Mouse (Mus musculus) heart, embryonic 16.5 days (tissue): ENCODE measurements at regions not wholly inside any gene's neighbourhood (a gene's known extent, or its start where the extent isn't known, plus 50 kb on each side); places are given as distances from the start of the nearest gene placed in this dataset.

ENCODE experiments used
- ATAC-seq: fragments of 200-750 bp; cut with Nextera tagmentation; replicated peaks from 2 replicates; pipeline ENCODE4 v1.8.0; 2017; ENCODE audit warnings: moderate number of reproducible peaks; ENCODE audit not compliant: insufficient read depth, low FRiP score; ENCODE audit errors: extremely low read depth
- H3K27ac ChIP-seq: fragments of 300-500 bp; sonication (generic); 2 replicates; pipeline ENCODE4 v1.5.1; 2014; ENCODE audit warnings: mild to moderate bottlenecking, low read length, control low read depth, moderate library complexity
- H3K27me3 ChIP-seq: fragments of 300-500 bp; sonication (generic); 2 replicates; pipeline ENCODE4 v1.6.1; 2014; ENCODE audit warnings: low read length, mixed read lengths; ENCODE audit not compliant: control insufficient read depth, insufficient read depth
- H3K36me3 ChIP-seq: fragments of 300-500 bp; sonication (generic); 2 replicates; pipeline ENCODE4 v1.6.1; 2014; ENCODE audit not compliant: control insufficient read depth, insufficient read depth
- H3K4me1 ChIP-seq: fragments of 300-500 bp; sonication (generic); 2 replicates; pipeline ENCODE4 v1.6.1; 2014; ENCODE audit warnings: low read length, mixed read lengths; ENCODE audit not compliant: control insufficient read depth, insufficient read depth
- H3K4me2 ChIP-seq: fragments of 300-500 bp; sonication (generic); 2 replicates; pipeline ENCODE4 v1.6.1; 2014; ENCODE audit warnings: low read depth, mild to moderate bottlenecking, control low read depth, low read length
- H3K4me3 ChIP-seq: fragments of 300-500 bp; sonication (generic); 2 replicates; pipeline ENCODE4 v1.5.1; 2014; ENCODE audit warnings: mild to moderate bottlenecking, control low read depth, low read length
- H3K9ac ChIP-seq: fragments of 300-500 bp; sonication (generic); 2 replicates; pipeline ENCODE4 v1.6.1; 2014; ENCODE audit warnings: low read length, control low read depth
- H3K9me3 ChIP-seq: fragments of 300-500 bp; sonication (generic); replicated peaks from 2 replicates; pipeline ENCODE4 v1.6.1; 2016; ENCODE audit warnings: low read length; ENCODE audit not compliant: control insufficient read depth
- WGBS: fragments of 180-500 bp; shearing (Covaris S2); extraction: QIAGEN DNeasy Blood & Tissue Kit; methylation state at CpG from one replicate; pipeline ENCODE4 v1.1.7; 2014; 5-methylcytosine and 5-hydroxymethylcytosine counted together

DNA sequence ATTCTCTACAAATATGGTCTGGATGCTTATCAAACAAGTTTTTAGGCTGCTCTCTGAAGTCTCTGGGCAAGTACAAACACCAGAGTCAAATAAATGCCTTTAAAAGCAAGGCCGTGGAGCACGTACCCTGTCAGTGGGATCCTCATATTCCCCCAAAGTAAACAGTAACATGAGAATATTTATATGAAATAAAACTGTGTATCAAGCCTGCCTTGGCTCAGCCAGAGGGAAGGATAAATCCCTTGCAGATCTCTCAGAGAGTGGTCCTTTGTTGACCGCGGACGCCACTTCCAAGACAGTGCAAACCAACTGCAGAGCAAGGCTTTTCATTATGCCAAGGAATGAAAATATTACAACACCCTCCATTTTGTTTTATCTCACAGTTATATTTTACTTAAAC lies 104.8 kb upstream of the 1700066M21Rik start:
- 88% methylated on average over 5 of the region's 5 CpGs for WGBS
- H3K27me3 ChIP-seq = no peaks in the 10 kb centered on the region
- no peak overlapping the region for H3K27ac ChIP-seq
- H3K4me1 ChIP-seq = no peaks in the 10 kb centered on the region
- no peak overlapping the region for H3K4me2 ChIP-seq
- no peak overlapping the region for H3K4me3 ChIP-seq
- H3K36me3 ChIP-seq = no peaks in the 10 kb centered on the region
- H3K9me3 ChIP-seq = no peaks in the 10 kb centered on the region
- no peak for ATAC-seq
- no peak overlapping the region for H3K9ac ChIP-seq

DNA sequence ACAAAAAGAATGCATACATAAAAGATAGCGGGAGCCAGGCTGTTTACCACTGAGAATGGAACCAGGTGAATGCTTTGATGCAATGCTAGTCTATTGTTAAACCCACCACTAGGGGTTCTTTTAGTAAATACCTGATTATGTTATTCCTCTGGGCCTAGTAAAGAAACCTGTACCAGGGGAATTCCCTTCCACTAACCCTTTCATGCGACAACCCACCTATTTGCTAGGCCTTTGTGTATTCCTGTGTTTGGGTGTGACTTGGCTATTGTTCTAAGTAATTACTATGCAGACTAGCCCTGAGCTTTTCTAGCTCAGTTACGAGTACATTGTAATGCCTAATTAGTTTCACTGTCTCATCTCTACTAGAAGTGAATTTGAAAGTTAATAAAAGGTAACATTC lies 95.9 kb upstream of the 1700066M21Rik start:
- WGBS = 85% methylated on average over 3 of the region's 3 CpGs
- Histone ChIP-seq H3K9me3 (no peaks in the 10 kb centered on the region), H3K9ac (no peak overlapping the region), H3K36me3 (no peaks in the 10 kb centered on the region), H3K4me2 (no peak overlapping the region), H3K27ac (no peak overlapping the region), H3K4me3 (no peak overlapping the region), H3K27me3 (no peaks in the 10 kb centered on the region), H3K4me1 (no peaks in the 10 kb centered on the region)
- no peak for ATAC-seq

- no peaks in the 10 kb centered on the region for H3K36me3 ChIP-seq
- no peak overlapping the region for H3K9ac ChIP-seq
- WGBS = 87% methylated on average over 1 of the region's 1 CpGs
- H3K4me3 ChIP-seq = no peak overlapping the region
- H3K4me2 ChIP-seq = no peak overlapping the region
- ATAC-seq = no peak
- no peaks in the 10 kb centered on the region for H3K27me3 ChIP-seq
- no peaks in the 10 kb centered on the region for H3K9me3 ChIP-seq
- no peak overlapping the region for H3K27ac ChIP-seq
- no peaks in the 10 kb centered on the region for H3K4me1 ChIP-seq
Observed at GRCm38 (mm10) chr1:57296186-57296585, 81.2 kb upstream of the 1700066M21Rik start.

DNA sequence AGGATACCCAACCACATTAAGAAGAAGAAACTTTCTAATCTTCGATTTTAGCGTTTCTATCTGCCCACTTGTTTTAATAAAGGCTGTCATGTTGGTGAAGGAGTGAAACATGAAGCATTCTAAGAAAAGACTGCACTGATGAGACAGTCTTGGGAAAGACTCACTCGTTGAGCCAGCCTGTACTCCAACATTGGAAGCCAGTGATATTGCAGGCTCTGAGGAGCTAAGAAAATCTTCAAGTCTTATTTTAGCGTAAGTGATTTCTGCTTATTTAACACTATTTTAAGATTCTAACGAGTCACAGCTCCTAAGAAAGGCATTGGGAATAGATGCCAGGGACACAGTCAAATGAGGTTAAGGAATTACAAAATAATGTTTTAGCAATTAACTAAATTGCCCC lies 78.9 kb upstream of the 1700066M21Rik start:
- Histone ChIP-seq H3K27ac (no peak overlapping the region), H3K9me3 (no peaks in the 10 kb centered on the region), H3K27me3 (no peaks in the 10 kb centered on the region), H3K4me1 (no peaks in the 10 kb centered on the region), H3K9ac (no peak overlapping the region), H3K36me3 (no peaks in the 10 kb centered on the region), H3K4me2 (no peak overlapping the region), H3K4me3 (no peak overlapping the region)
- no peak for ATAC-seq
- 69% methylated on average over 5 of the region's 5 CpGs for WGBS

DNA sequence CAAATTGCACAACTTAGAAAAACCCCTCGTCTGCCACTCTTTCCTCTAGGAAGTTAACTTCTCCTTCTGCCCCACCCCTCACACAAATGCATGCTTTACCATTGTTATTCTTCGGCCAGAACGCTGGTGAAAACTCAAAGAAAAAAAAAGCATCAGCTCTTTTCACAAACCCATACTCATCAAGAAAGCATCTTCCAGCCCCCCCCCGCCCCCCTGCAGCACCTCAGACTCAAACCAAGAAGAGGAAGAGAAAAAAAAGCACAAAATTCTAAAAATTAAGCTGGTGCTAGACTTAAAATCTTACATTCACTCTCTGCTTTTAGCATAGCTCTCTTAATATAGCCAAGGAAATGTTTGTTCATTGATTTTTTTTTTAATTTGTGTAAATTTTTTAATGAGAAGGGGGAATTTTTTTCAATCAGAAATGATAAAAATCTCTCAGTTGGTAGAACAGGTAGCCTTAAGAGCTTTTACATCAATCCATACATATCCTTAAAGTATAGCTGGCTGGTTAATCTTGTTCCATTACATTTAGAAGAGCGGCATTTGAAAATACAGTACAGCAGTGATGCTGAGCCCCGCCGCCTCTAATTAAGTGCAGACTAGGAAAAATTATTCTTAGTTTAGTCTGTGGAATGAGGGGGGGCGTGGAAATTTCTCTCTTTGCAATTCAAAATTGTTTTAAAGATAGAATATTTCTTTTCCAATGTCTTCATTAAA lies 76.0 kb upstream of the 1700066M21Rik start:
- no peak overlapping the region for H3K4me2 ChIP-seq
- 68% methylated on average over 8 of the region's 8 CpGs for WGBS
- no peaks in the 10 kb centered on the region for H3K9me3 ChIP-seq
- no peak overlapping the region for H3K27ac ChIP-seq
- ATAC-seq = no peak
- H3K4me1 ChIP-seq = no peaks in the 10 kb centered on the region
- H3K9ac ChIP-seq = no peak overlapping the region
- H3K27me3 ChIP-seq = no peaks in the 10 kb centered on the region
- no peak overlapping the region for H3K4me3 ChIP-seq
- H3K36me3 ChIP-seq = no peaks in the 10 kb centered on the region

GRCm38 (mm10) chr1:57301980-57302331 lies 75.5 kb upstream of the 1700066M21Rik start:
- H3K9me3 ChIP-seq = no peaks in the 10 kb centered on the region
- ATAC-seq = no peak
- no peak overlapping the region for H3K4me2 ChIP-seq
- no peaks in the 10 kb centered on the region for H3K36me3 ChIP-seq
- H3K4me3 ChIP-seq = no peak overlapping the region
- no peak overlapping the region for H3K9ac ChIP-seq
- H3K27me3 ChIP-seq = no peaks in the 10 kb centered on the region
- no peak overlapping the region for H3K27ac ChIP-seq
- H3K4me1 ChIP-seq = no peaks in the 10 kb centered on the region
- WGBS = 77% methylated on average over 6 of the region's 6 CpGs

DNA sequence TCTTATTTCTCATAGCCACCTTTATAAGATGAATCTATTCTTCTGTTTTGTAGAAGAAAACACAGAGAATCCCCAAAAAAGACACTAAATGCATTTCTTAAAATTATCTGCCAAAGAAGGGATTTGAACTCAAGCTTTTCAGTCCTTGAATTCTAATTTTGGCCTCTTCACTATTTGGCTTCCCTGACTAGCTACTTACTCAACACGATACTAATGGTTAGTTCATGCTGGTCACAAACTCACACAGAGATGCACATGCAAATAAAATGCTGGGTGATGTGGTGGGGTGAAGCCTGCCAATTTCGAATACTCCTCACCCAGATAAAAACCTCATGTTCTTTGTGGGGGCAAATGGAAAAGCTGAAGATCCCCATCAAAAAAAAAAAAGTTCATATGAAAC lies 72.7 kb upstream of the 1700066M21Rik start:
- H3K4me2 ChIP-seq = no peak overlapping the region
- H3K9ac ChIP-seq = no peak overlapping the region
- no peak overlapping the region for H3K27ac ChIP-seq
- no peaks in the 10 kb centered on the region for H3K27me3 ChIP-seq
- H3K9me3 ChIP-seq = no peaks in the 10 kb centered on the region
- WGBS = 76% methylated on average over 2 of the region's 2 CpGs
- H3K36me3 ChIP-seq = no peaks in the 10 kb centered on the region
- no peaks in the 10 kb centered on the region for H3K4me1 ChIP-seq
- no peak for ATAC-seq
- no peak overlapping the region for H3K4me3 ChIP-seq

DNA sequence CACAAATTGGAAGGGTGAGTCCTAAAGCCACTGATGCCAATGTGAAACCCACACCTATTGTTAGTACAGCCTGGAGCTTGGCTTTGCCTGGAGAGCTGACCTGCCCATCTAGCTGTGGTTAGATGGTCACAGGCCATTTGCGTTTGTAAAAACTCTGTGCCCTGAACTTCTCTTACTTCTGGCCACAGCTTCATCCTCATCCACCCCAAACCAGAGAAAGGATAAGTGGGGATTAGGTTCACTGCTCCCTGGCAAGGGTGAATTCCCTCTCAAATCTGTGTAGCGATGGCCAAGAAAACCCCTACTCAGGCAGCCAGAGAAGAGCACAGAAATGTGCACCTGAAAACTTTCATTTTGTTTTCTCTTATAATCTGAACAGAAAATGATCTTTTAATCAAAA lies 54.9 kb upstream of the 1700066M21Rik start:
- ATAC-seq = no peak
- H3K36me3 ChIP-seq = no peaks in the 10 kb centered on the region
- no peak overlapping the region for H3K4me2 ChIP-seq
- no peak overlapping the region for H3K27ac ChIP-seq
- H3K27me3 ChIP-seq = no peaks in the 10 kb centered on the region
- H3K4me3 ChIP-seq = no peak overlapping the region
- 0 out of 2 replicates have a peak, but pooled peaks cover 4% of the 10 kb centered on the region for H3K9me3 ChIP-seq
- 82% methylated on average over 2 of the region's 2 CpGs for WGBS
- H3K9ac ChIP-seq = no peak overlapping the region
- H3K4me1 ChIP-seq = no peaks in the 10 kb centered on the region

- Histone ChIP-seq H3K9ac (no peak overlapping the region), H3K27me3 (no peaks in the 10 kb centered on the region), H3K4me3 (no peak overlapping the region), H3K27ac (no peak overlapping the region), H3K36me3 (no peaks in the 10 kb centered on the region), H3K4me1 (no peaks in the 10 kb centered on the region), H3K4me2 (no peak overlapping the region), H3K9me3 (0 out of 2 replicates have a peak, but pooled peaks cover 4% of the 10 kb centered on the region)
- no peak for ATAC-seq
- WGBS = 67% methylated on average over 2 of the region's 2 CpGs
Observed at GRCm38 (mm10) chr1:57323118-57323517, 54.3 kb upstream of the 1700066M21Rik start.
